Mouse (Mus musculus): ENCODE measurements around the gene Tmem178b.
A peak's percentile ranks its signal among the peaks of the same experiment; 100 is the strongest.

Tmem178b gene

GRCm38 (mm10) chr6:39872901-39873591, at the start of gene Tmem178b:
Gene Tmem178b, plus strand, starts transcription at chr6:39873271.
- peak; percentile 68 for DNase-seq

GRCm38 (mm10) chr6:39828736-39829135, 44.3 kb upstream of the Tmem178b start:
- DNase-seq, result no peak

- no peak for DNase-seq
Observed at GRCm38 (mm10) chr6:39843698-39844342, 29.3 kb upstream of the Tmem178b start.

GRCm38 (mm10) chr6:39847538-39847937, 25.5 kb upstream of the Tmem178b start:
- no peak for DNase-seq

- peak; percentile 11 for DNase-seq
Observed at GRCm38 (mm10) chr6:39848766-39849165, 24.3 kb upstream of the Tmem178b start.

- no peak for DNase-seq
Observed at GRCm38 (mm10) chr6:39849667-39850066, 23.4 kb upstream of the Tmem178b start.

GRCm38 (mm10) chr6:39870271-39871135, 2.6 kb upstream of the Tmem178b start:
- peak; percentile 81 for DNase-seq

- DNase-seq, result peak; percentile 75
Observed at GRCm38 (mm10) chr6:39871381-39872305, 1.4 kb upstream of the Tmem178b start.

- peak; percentile 61 for DNase-seq
Observed at GRCm38 (mm10) chr6:39872306-39872900, 668 bp upstream of the Tmem178b start.

GRCm38 (mm10) chr6:39875186-39875585, 2.1 kb downstream of the Tmem178b start:
- DNase-seq, result peak; percentile 22

GRCm38 (mm10) chr6:39876444-39876843, 3.4 kb downstream of the Tmem178b start:
- DNase-seq, result no peak

- DNase-seq, result no peak
Observed at GRCm38 (mm10) chr6:39890811-39891210, 17.7 kb downstream of the Tmem178b start.

GRCm38 (mm10) chr6:39896500-39896899, 23.4 kb downstream of the Tmem178b start:
- no peak for DNase-seq

GRCm38 (mm10) chr6:39899231-39899630, 26.2 kb downstream of the Tmem178b start:
- DNase-seq, result peak; percentile 64

GRCm38 (mm10) chr6:39903220-39903773, 30.2 kb downstream of the Tmem178b start:
- DNase-seq, result no peak

- DNase-seq, result no peak
Observed at GRCm38 (mm10) chr6:39903845-39904244, 30.8 kb downstream of the Tmem178b start.

GRCm38 (mm10) chr6:39914956-39915355, 41.9 kb downstream of the Tmem178b start:
- no peak for DNase-seq

- no peak for DNase-seq
Observed at GRCm38 (mm10) chr6:39915636-39916281, 42.7 kb downstream of the Tmem178b start.

GRCm38 (mm10) chr6:39916514-39916913, 43.4 kb downstream of the Tmem178b start:
- DNase-seq, result no peak

- peak; percentile 27 for DNase-seq
Observed at GRCm38 (mm10) chr6:39917242-39917641, 44.2 kb downstream of the Tmem178b start.

GRCm38 (mm10) chr6:39917729-39918128, 44.7 kb downstream of the Tmem178b start:
- DNase-seq, result no peak

All from embryo, embryonic 11 days (tissue).